Mouse (Mus musculus) thymus, adult 2 months (tissue): Measurements from ENCODE around the gene Fer.

Experiments used
- CTCF ChIP-seq: fragments of 200-500 bp; IDR thresholded peaks from 2 replicates; pipeline ENCODE4 v1.5.1; 2012; ENCODE audit warnings: mild to moderate bottlenecking, control low read depth, low read length, moderate library complexity, borderline replicate concordance; ENCODE audit not compliant: control insufficient read depth, poor library complexity, insufficient read depth; ENCODE audit errors: extremely low read depth
- POLR2A ChIP-seq: fragments of 200-500 bp; IDR thresholded peaks from 2 replicates; pipeline ENCODE4 v1.6.1; 2012; ENCODE audit warnings: mild to moderate bottlenecking, low read length, control low read depth, moderate library complexity; ENCODE audit not compliant: control insufficient read depth, poor library complexity, insufficient read depth; ENCODE audit errors: extremely low read depth

DNA sequence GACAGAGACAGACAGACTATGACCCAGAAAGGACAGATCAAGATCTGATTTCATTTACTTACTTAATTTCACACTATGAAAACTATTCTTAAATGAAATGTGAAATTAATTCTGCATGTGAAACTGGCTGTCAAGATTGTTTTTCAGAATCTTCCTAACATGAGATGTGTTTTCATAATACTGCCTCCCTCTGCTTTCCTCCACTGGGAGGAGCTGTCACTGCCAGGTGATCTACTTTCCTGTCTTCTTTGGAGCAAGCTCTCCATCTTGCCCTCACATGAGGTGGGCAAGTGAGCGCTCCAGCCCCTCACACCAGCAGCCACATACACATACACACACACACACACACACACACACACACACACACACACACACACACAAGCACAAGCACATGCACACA, 108.1 kb downstream of the Fer start:
- TF ChIP-seq POLR2A (no peak), CTCF (no peak)
